Mouse (Mus musculus) right cerebral cortex, postnatal 14 days (tissue): ENCODE data around the gene Slc22a14.
"Not testable (repeated sequence)": the region's sequence is repeated elsewhere in the genome, so short reads cannot be mapped to it uniquely, and the experiment has no call there.

ENCODE experiments used
- DNase-seq: peaks from one replicate; pipeline ENCODE4 v3.0.0; 2022

The Slc22a14 gene

GRCm38 (mm10) chr9:119321392-119322229, 43.7 kb downstream of the Slc22a14 start:
- DNase-seq: peak; percentile 37

GRCm38 (mm10) chr9:119320946-119321345, 44.4 kb downstream of the Slc22a14 start:
- no peak for DNase-seq

- DNase-seq: no peak
Observed at GRCm38 (mm10) chr9:119320446-119320845, 44.9 kb downstream of the Slc22a14 start.

GRCm38 (mm10) chr9:119318891-119319290, 46.5 kb downstream of the Slc22a14 start:
- DNase-seq: no peak

DNA sequence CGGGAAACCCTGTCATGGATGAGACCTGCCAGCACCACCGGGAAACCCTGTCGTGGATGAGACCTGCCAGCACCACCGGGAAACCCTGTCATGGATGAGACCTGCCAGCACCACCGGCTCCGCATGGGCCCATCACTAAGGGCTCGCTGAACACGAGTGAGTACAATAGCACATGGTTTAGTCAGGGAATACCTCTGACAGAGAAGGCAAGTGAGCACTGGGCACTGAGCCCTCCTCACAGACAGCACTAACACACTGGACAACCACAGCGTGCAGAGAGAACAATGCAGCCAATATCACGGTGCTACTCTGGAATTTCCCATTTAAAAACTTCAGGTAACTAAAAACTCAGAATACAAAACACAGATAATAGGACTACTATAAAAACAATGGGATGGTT, 52.3 kb downstream of the Slc22a14 start:
- no peak for DNase-seq

GRCm38 (mm10) chr9:119309067-119309466, 56.3 kb downstream of the Slc22a14 start:
- no peak for DNase-seq

- DNase-seq: no peak
Observed at GRCm38 (mm10) chr9:119305863-119306262, 59.5 kb downstream of the Slc22a14 start.

DNA sequence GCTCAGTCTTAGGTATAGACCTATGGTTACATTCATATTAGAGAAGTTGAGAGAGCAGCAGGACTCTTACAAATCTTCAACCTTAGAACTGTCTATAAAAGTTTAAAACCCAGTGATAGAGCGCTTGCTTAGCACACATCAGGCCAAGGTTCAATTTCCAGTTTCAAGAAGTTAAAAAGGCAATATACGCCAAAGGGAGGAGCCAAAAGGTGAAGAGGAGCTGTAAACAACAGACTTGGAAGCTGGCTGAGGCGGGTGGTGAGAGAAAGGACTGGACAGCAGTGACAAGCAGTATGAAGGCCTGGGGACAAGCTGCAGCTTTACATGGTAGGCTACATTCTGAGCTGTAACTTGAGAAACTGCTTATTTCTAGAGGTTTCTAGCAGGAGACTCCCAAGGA, 66.8 kb downstream of the Slc22a14 start:
- DNase-seq: no peak

GRCm38 (mm10) chr9:119297696-119298095, 67.7 kb downstream of the Slc22a14 start:
- no peak for DNase-seq

- DNase-seq: no peak
Observed at GRCm38 (mm10) chr9:119290791-119291190, 74.6 kb downstream of the Slc22a14 start.

DNA sequence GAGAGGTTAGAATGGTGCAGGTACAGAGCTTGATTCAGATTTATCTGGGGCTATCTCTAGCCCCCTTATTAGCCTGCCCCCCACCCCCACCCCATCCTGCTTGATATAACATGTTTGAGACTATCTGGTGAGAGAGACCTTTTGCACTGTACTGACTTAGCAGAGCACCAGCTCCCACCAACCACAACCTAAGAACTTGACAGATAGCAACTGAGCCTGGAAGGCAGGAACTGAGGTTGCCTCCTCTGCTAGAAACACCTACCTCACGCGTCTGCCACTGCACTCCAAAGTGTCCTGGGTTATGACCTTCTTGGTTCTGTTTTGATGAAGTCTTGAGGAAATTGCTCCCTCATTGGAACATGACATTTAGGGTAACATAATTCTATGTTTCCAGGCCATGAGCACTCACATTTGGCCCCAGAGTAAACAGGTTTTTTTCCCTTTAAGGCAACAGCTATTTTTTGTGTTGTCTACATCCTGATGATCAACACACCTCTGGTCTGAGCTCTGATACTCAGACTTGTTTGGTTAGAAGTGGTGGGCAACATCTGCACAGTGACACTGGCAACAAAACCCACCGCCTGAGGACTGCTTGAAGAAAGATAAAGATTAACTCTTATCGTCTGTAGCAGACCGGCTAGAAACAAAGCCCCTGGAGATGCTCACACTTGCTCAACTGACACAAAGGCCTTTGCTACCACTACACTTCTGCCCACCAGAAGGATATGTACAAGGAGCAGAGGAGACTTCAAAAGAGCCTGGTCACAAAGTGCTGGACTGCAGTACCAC, 84.3 kb downstream of the Slc22a14 start:
- no peak for DNase-seq

GRCm38 (mm10) chr9:119278031-119278430, 87.3 kb downstream of the Slc22a14 start:
- no peak for DNase-seq

- peak; percentile 19 for DNase-seq
Observed at GRCm38 (mm10) chr9:119276321-119276720, 89.0 kb downstream of the Slc22a14 start.

- not testable (repeated sequence) for DNase-seq
Observed at GRCm38 (mm10) chr9:119274814-119275213, 90.5 kb downstream of the Slc22a14 start.

- no peak for DNase-seq
Observed at GRCm38 (mm10) chr9:119271496-119271895, 93.9 kb downstream of the Slc22a14 start.

DNA sequence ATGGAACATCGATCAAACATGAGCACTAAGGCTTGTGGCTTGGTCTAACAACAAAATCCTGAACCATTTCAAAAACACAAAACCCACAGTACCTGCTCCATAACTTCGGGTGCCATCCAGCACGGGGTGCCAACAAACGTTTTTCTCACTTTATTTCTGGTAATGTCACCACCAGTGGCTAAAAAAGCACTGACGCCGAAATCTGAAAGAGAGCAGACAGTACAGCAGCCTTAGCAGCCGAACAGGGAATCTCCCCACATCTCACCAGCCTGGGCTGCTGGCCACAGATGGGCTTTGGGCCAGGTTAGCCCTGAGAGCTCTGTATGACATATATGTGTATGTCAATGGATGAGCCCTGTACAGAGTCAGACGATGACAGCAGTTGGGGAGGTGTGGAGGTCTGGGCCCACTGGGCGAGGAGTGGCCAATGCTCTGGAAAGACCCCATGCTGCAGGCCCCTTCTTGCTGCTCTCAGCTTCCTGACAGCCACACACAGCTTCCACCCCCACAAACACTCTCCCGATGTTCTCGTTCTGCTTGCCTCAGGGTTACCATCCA, 96.7 kb downstream of the Slc22a14 start:
- DNase-seq: peak; percentile 24

DNA sequence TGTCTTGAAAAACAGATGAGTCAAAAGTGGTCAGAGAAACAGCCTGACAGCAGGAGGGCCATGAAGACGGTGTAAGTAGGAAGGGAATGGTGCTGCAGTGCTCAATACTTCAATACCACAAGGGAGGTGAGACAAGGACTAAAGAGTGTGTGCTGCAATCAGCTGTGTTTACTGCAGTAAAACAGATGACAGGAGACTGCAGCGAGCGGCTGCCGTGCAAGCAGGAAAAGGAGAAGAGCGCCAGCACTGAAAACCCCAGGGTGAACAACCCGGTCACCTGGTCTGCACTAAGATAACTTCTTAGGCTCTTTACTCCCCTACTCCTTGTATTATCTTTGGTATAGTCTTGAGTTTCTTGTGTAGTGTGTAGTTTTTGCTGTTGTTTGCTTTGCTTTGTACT, 97.2 kb downstream of the Slc22a14 start:
- DNase-seq: no peak

- not testable (repeated sequence) for DNase-seq
Observed at GRCm38 (mm10) chr9:119266121-119266395, 99.3 kb downstream of the Slc22a14 start.

GRCm38 (mm10) chr9:119265373-119266120, 99.8 kb downstream of the Slc22a14 start:
- DNase-seq: not testable (repeated sequence)

DNA sequence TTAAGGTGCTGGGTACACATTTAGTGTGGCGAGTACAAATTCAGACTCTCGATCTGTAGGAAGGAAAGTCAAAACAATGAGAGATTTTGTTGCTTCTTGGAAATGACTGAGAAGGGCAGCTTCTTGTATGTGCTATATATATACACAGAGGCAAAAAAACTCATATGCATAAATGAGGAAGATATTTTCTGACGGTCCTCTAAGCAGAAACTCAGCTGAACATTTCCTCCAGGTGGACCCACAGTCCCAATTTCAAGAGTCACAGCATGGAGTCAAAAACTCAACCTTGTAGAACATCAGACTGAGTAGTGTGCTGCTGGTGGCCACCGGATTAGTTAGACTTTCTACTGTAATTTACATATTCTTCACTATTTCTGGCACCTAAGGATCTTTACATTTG, 102.3 kb downstream of the Slc22a14 start:
- DNase-seq: no peak

- no peak for DNase-seq
Observed at GRCm38 (mm10) chr9:119260825-119261224, 104.5 kb downstream of the Slc22a14 start.

GRCm38 (mm10) chr9:119258785-119259184, 106.6 kb downstream of the Slc22a14 start:
- no peak for DNase-seq

DNA sequence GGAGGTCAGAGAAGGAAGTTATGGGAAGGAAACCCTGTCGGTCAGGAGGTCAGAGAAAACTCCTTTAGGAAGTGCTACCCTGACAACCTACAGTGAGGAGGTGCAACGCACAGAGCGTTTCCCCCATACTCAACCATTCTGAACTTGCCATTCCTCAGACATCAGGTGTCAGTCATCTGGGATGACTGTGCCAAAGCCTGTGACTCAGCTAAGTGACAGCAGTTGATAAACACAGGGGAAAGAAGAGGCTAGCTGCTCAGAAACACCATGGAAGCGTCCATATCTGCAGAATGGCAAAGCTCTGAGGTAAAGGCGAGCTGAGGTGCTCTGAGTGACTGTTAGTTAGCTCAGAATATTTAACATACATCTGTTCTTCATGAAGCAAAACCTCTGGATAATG, 107.2 kb downstream of the Slc22a14 start:
- no peak for DNase-seq
